Mouse (Mus musculus): Measurements from ENCODE around the gene Gria4. TPM values are rescaled to one million over a fixed set of nuclear protein-coding genes. Genes with fewer than 3 reads are reported as not detected.
"Not testable (repeated sequence)": the region's sequence is repeated elsewhere in the genome, so short reads cannot be mapped to it uniquely, and the experiment has no call there.

Gene Gria4
- 2.1 and 3.4 TPM in 2 replicates for polyA plus RNA-seq (2014; fragmentation: Nextera tagmentation; extraction: Ambion mirVana)

- Histone ChIP-seq H3K4me2 (ENCODE audit: low read depth, low read length) (peak within 1 kb of the TSS; percentile 88), H3K36me3 (replicated peaks; ENCODE audit: control insufficient read depth, insufficient read depth, low read depth, low read length) (no peaks in the 10 kb centered on the region), H3K27me3 (ENCODE audit: control insufficient read depth, insufficient read depth, low read length) (no peaks in the 10 kb centered on the region), H3K9me3 (replicated peaks; ENCODE audit: control insufficient read depth, low read length) (no peaks in the 10 kb centered on the region), H3K27ac (replicated peaks; ENCODE audit: low read depth, low read length) (no peak within 1 kb of the TSS; the same call in 1 of the 2 replicates), H3K4me3 (ENCODE audit: low read depth, low read length) (peak within 1 kb of the TSS; percentile 60), H3K4me1 (ENCODE audit: control insufficient read depth, insufficient read depth, low read length) (no peaks in the 10 kb centered on the region), H3K9ac (replicated peaks; ENCODE audit: low read length) (peak within 1 kb of the TSS; percentile 67)
- ATAC-seq (replicated peaks; ENCODE audit: insufficient number of reproducible peaks, low FRiP score, low TSS enrichment, low read depth) (peak; percentile 98), DNase-seq (ENCODE audit: low spot score) (peak; percentile 84)
- 0% methylated on average over 46 of the region's 46 CpGs for WGBS
These were observed at the start of gene Gria4 for GRCm38 (mm10) chr9:4795544-4796288. Gene Gria4, minus strand, starts transcription at chr9:4796234.

DNA sequence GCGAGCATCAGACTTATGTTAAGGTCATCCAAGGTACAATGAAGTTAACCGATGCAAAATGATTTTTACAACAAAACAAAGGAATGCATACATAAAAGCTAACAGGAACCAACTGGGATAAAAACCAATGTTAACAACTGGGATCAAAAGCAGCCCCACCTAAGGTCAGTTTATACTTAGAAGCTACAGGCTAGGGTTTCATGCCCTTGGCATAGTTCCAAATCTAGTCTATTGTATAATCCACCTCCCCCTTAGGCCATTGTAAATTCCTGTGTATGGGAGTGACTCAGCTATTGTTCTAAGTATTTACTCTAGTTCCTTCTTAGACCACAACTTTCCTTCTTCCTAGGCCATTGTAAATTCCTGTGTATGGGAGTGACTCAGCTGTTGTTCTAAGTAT, 14.9 kb upstream of the Gria4 start:
- H3K4me3 ChIP-seq (ENCODE audit: low read depth, low read length); H3K4me1 ChIP-seq (ENCODE audit: control insufficient read depth, insufficient read depth, low read length); H3K27me3 ChIP-seq (ENCODE audit: control insufficient read depth, insufficient read depth, low read length); H3K9me3 ChIP-seq (replicated peaks; ENCODE audit: control insufficient read depth, low read length); H3K27ac ChIP-seq (replicated peaks; ENCODE audit: low read depth, low read length); H3K36me3 ChIP-seq (replicated peaks; ENCODE audit: control insufficient read depth, insufficient read depth, low read depth, low read length); ATAC-seq (replicated peaks; ENCODE audit: insufficient number of reproducible peaks, low FRiP score, low TSS enrichment, low read depth); DNase-seq (ENCODE audit: low spot score); H3K4me2 ChIP-seq (ENCODE audit: low read depth, low read length); H3K9ac ChIP-seq (replicated peaks; ENCODE audit: low read length): not testable (repeated sequence)
- WGBS, result 84% methylated on average over 2 of the region's 2 CpGs

GRCm38 (mm10) chr9:4803151-4803755, 7.2 kb upstream of the Gria4 start:
- H3K27me3 ChIP-seq (ENCODE audit: control insufficient read depth, insufficient read depth, low read length), result no peaks in the 10 kb centered on the region
- H3K36me3 ChIP-seq (replicated peaks; ENCODE audit: control insufficient read depth, insufficient read depth, low read depth, low read length), result no peaks in the 10 kb centered on the region
- no peak overlapping the region for H3K4me2 ChIP-seq (ENCODE audit: low read depth, low read length)
- H3K9me3 ChIP-seq (replicated peaks; ENCODE audit: control insufficient read depth, low read length), result no peaks in the 10 kb centered on the region
- 79% methylated on average over 7 of the region's 7 CpGs for WGBS
- ATAC-seq (replicated peaks; ENCODE audit: insufficient number of reproducible peaks, low FRiP score, low TSS enrichment, low read depth) (no peak), DNase-seq (ENCODE audit: low spot score) (no peak)
- H3K9ac ChIP-seq (replicated peaks; ENCODE audit: low read length), result no peak overlapping the region
- no peaks in the 10 kb centered on the region for H3K4me1 ChIP-seq (ENCODE audit: control insufficient read depth, insufficient read depth, low read length)
- no peak overlapping the region for H3K27ac ChIP-seq (replicated peaks; ENCODE audit: low read depth, low read length)
- H3K4me3 ChIP-seq (ENCODE audit: low read depth, low read length), result no peak overlapping the region

GRCm38 (mm10) chr9:4797396-4797795, 1.4 kb upstream of the Gria4 start:
- 84% methylated on average over 2 of the region's 2 CpGs for WGBS
- Histone ChIP-seq H3K4me2 (ENCODE audit: low read depth, low read length) (no peak overlapping the region), H3K27me3 (ENCODE audit: control insufficient read depth, insufficient read depth, low read length) (no peaks in the 10 kb centered on the region), H3K9ac (replicated peaks; ENCODE audit: low read length) (no peak overlapping the region), H3K4me3 (ENCODE audit: low read depth, low read length) (no peak overlapping the region), H3K9me3 (replicated peaks; ENCODE audit: control insufficient read depth, low read length) (no peaks in the 10 kb centered on the region), H3K36me3 (replicated peaks; ENCODE audit: control insufficient read depth, insufficient read depth, low read depth, low read length) (no peaks in the 10 kb centered on the region), H3K4me1 (ENCODE audit: control insufficient read depth, insufficient read depth, low read length) (no peaks in the 10 kb centered on the region), H3K27ac (replicated peaks; ENCODE audit: low read depth, low read length) (no peak overlapping the region)
- DNase-seq (ENCODE audit: low spot score), result no peak
- ATAC-seq (replicated peaks; ENCODE audit: insufficient number of reproducible peaks, low FRiP score, low TSS enrichment, low read depth), result no peak

GRCm38 (mm10) chr9:4796289-4796645, 233 bp upstream of the Gria4 start:
- no peak for DNase-seq (ENCODE audit: low spot score)

GRCm38 (mm10) chr9:4795075-4795474, 959 bp downstream of the Gria4 start:
- H3K4me2 ChIP-seq (ENCODE audit: low read depth, low read length), result peak overlapping the region; percentile 88
- WGBS, result 4% methylated on average over 6 of the region's 6 CpGs
- no peak overlapping the region for H3K27ac ChIP-seq (replicated peaks; ENCODE audit: low read depth, low read length)

More at GRCm38 (mm10) chr9:4796289-4796645, 233 bp upstream of the Gria4 start:
- Histone ChIP-seq H3K27ac (replicated peaks; ENCODE audit: low read depth, low read length) (no peak overlapping the region; the same call in 1 of the 2 replicates), H3K9me3 (replicated peaks; ENCODE audit: control insufficient read depth, low read length) (no peaks in the 10 kb centered on the region), H3K4me1 (ENCODE audit: control insufficient read depth, insufficient read depth, low read length) (no peaks in the 10 kb centered on the region), H3K4me3 (ENCODE audit: low read depth, low read length) (peak overlapping the region; percentile 60), H3K27me3 (ENCODE audit: control insufficient read depth, insufficient read depth, low read length) (no peaks in the 10 kb centered on the region), H3K4me2 (ENCODE audit: low read depth, low read length) (peak overlapping the region; percentile 88), H3K36me3 (replicated peaks; ENCODE audit: control insufficient read depth, insufficient read depth, low read depth, low read length) (no peaks in the 10 kb centered on the region), H3K9ac (replicated peaks; ENCODE audit: low read length) (peak overlapping the region; percentile 67)
- ATAC-seq (replicated peaks; ENCODE audit: insufficient number of reproducible peaks, low FRiP score, low TSS enrichment, low read depth), result peak; percentile 64
- 1% methylated on average over 4 of the region's 4 CpGs for WGBS

GRCm38 (mm10) chr9:4794411-4794810, 1.6 kb downstream of the Gria4 start:
- 36% methylated on average over 10 of the region's 10 CpGs for WGBS
- peak overlapping the region; percentile 19 for H3K4me2 ChIP-seq (ENCODE audit: low read depth, low read length)
- H3K9me3 ChIP-seq (replicated peaks; ENCODE audit: control insufficient read depth, low read length), result no peaks in the 10 kb centered on the region
- H3K27ac ChIP-seq (replicated peaks; ENCODE audit: low read depth, low read length), result no peak overlapping the region
- H3K36me3 ChIP-seq (replicated peaks; ENCODE audit: control insufficient read depth, insufficient read depth, low read depth, low read length), result no peaks in the 10 kb centered on the region
- H3K27me3 ChIP-seq (ENCODE audit: control insufficient read depth, insufficient read depth, low read length), result no peaks in the 10 kb centered on the region
- no peak overlapping the region for H3K9ac ChIP-seq (replicated peaks; ENCODE audit: low read length)
- no peaks in the 10 kb centered on the region for H3K4me1 ChIP-seq (ENCODE audit: control insufficient read depth, insufficient read depth, low read length)
- ATAC-seq (replicated peaks; ENCODE audit: insufficient number of reproducible peaks, low FRiP score, low TSS enrichment, low read depth) (no peak), DNase-seq (ENCODE audit: low spot score) (peak; percentile 6)
- peak overlapping the region; percentile 6; the same call in 1 of the 2 replicates for H3K4me3 ChIP-seq (ENCODE audit: low read depth, low read length)

More at GRCm38 (mm10) chr9:4795075-4795474, 959 bp downstream of the Gria4 start:
- Histone ChIP-seq H3K4me1 (ENCODE audit: control insufficient read depth, insufficient read depth, low read length) (no peaks in the 10 kb centered on the region), H3K27me3 (ENCODE audit: control insufficient read depth, insufficient read depth, low read length) (no peaks in the 10 kb centered on the region), H3K36me3 (replicated peaks; ENCODE audit: control insufficient read depth, insufficient read depth, low read depth, low read length) (no peaks in the 10 kb centered on the region), H3K4me3 (ENCODE audit: low read depth, low read length) (peak overlapping the region; percentile 60), H3K9ac (replicated peaks; ENCODE audit: low read length) (no peak overlapping the region; the same call in 1 of the 2 replicates), H3K9me3 (replicated peaks; ENCODE audit: control insufficient read depth, low read length) (no peaks in the 10 kb centered on the region)
- DNase-seq (ENCODE audit: low spot score) (peak; percentile 7), ATAC-seq (replicated peaks; ENCODE audit: insufficient number of reproducible peaks, low FRiP score, low TSS enrichment, low read depth) (no peak)

- not testable (repeated sequence) for H3K9me3 ChIP-seq (replicated peaks; ENCODE audit: control insufficient read depth, low read length); H3K4me1 ChIP-seq (ENCODE audit: control insufficient read depth, insufficient read depth, low read length); H3K27ac ChIP-seq (replicated peaks; ENCODE audit: low read depth, low read length); H3K27me3 ChIP-seq (ENCODE audit: control insufficient read depth, insufficient read depth, low read length); H3K4me2 ChIP-seq (ENCODE audit: low read depth, low read length); H3K9ac ChIP-seq (replicated peaks; ENCODE audit: low read length); ATAC-seq (replicated peaks; ENCODE audit: insufficient number of reproducible peaks, low FRiP score, low TSS enrichment, low read depth); H3K36me3 ChIP-seq (replicated peaks; ENCODE audit: control insufficient read depth, insufficient read depth, low read depth, low read length); H3K4me3 ChIP-seq (ENCODE audit: low read depth, low read length); DNase-seq (ENCODE audit: low spot score)
These were observed 46.6 kb downstream of the Gria4 start for GRCm38 (mm10) chr9:4749407-4749806.
